Mouse (Mus musculus): ENCODE results near the gene Ran.

- TF ChIP-seq POLR2A (IDR thresholded peaks at IDR 0.05; ENCODE audit: insufficient read depth, low read depth, low read length) (no peak), CTCF (IDR thresholded peaks at IDR 0.05) (no peak), EP300 (IDR thresholded peaks at IDR 0.05; ENCODE audit: insufficient read depth, low read depth, low read length) (no peak)
Observed at GRCm38 (mm10) chr5:129010937-129011336, 8.9 kb upstream of the Ran start.
